Mouse (Mus musculus) lung, adult 2 months (tissue): ENCODE results near the gene Dhrs1. TPM values are rescaled to one million over a fixed set of nuclear protein-coding genes. Genes with fewer than 3 reads are reported as not detected.
"Not testable (repeated sequence)": the region's sequence is repeated elsewhere in the genome, so short reads cannot be mapped to it uniquely, and the experiment has no call there.

Experiments
- DNase-seq: peaks from one replicate; pipeline ENCODE4 v3.0.0; 2022
- H3K4me1 ChIP-seq: fragments of 200-500 bp; 2 replicates; pipeline ENCODE4 v1.6.1; 2011; ENCODE audit warnings: low read length; ENCODE audit not compliant: control insufficient read depth, insufficient read depth
- H3K4me3 ChIP-seq: fragments of 200-500 bp; replicated peaks from 2 replicates; pipeline ENCODE3; 2011; ENCODE audit warnings: low read depth, mild to moderate bottlenecking, control low read depth, low read length; ENCODE audit errors: extremely low read depth
- CTCF ChIP-seq: fragments of 200-500 bp; IDR thresholded peaks from 2 replicates; pipeline ENCODE4 v1.5.1; 2011; ENCODE audit warnings: mild to moderate bottlenecking, low read length, control low read depth; ENCODE audit not compliant: insufficient read depth
- POLR2A ChIP-seq: fragments of 200-500 bp; IDR thresholded peaks from 2 replicates; pipeline ENCODE4 v1.6.1; 2011; ENCODE audit warnings: low read depth, mild to moderate bottlenecking, control low read depth, low read length, borderline replicate concordance; ENCODE audit errors: extremely low read depth
- WGBS: fragments of 180-500 bp; shearing (Covaris S2); methylation state at CpG from one replicate; pipeline ENCODE4 v1.1.7; 2018; 5-methylcytosine and 5-hydroxymethylcytosine counted together
- polyA plus RNA-seq: library from polyadenylated mRNA; depleted of rRNA; stranded (reverse); fragments of >200 nt; gene quantifications from 2 replicates; pipeline ENCODE4 v1.2.3, GENCODE M21; 2012

The Dhrs1 gene
- polyA plus RNA-seq, 1 experiment = 89.0 TPM

GRCm38 (mm10) chr14:55767519-55768414, 22.3 kb upstream of the Dhrs1 start:
- WGBS = 13% methylated on average over 52 of the region's 52 CpGs
- peaks cover 7% of the 10 kb centered on the region; the same call in 1 of the 2 replicates for H3K4me1 ChIP-seq
- peak; percentile 63 for DNase-seq
- TF ChIP-seq CTCF = 0 out of 2 replicates have a peak, but pooled peaks have one; percentile 9
- no peak for TF ChIP-seq POLR2A
- H3K4me3 ChIP-seq = peak overlapping the region; percentile 15

GRCm38 (mm10) chr14:55765696-55766095, 20.2 kb upstream of the Dhrs1 start, which contains the start of gene Ltb4r1:
Gene Ltb4r1, plus strand, starts transcription at chr14:55765962.
- 40% methylated on average over 4 of the region's 4 CpGs for WGBS
- Histone ChIP-seq H3K4me3 (no peak within 1 kb of the TSS), H3K4me1 (peaks cover 12% of the 10 kb centered on the region; the same call in 1 of the 2 replicates)
- DNase-seq = no peak
- TF ChIP-seq POLR2A (no peak), CTCF (no peak)

GRCm38 (mm10) chr14:55763166-55763565, 17.7 kb upstream of the Dhrs1 start:
- TF ChIP-seq CTCF (no peak), POLR2A (no peak)
- no peak overlapping the region for H3K4me3 ChIP-seq
- peaks cover 11% of the 10 kb centered on the region; the same call in 1 of the 2 replicates for H3K4me1 ChIP-seq
- 28% methylated on average over 7 of the region's 7 CpGs for WGBS
- peak; percentile 49 for DNase-seq

DNA sequence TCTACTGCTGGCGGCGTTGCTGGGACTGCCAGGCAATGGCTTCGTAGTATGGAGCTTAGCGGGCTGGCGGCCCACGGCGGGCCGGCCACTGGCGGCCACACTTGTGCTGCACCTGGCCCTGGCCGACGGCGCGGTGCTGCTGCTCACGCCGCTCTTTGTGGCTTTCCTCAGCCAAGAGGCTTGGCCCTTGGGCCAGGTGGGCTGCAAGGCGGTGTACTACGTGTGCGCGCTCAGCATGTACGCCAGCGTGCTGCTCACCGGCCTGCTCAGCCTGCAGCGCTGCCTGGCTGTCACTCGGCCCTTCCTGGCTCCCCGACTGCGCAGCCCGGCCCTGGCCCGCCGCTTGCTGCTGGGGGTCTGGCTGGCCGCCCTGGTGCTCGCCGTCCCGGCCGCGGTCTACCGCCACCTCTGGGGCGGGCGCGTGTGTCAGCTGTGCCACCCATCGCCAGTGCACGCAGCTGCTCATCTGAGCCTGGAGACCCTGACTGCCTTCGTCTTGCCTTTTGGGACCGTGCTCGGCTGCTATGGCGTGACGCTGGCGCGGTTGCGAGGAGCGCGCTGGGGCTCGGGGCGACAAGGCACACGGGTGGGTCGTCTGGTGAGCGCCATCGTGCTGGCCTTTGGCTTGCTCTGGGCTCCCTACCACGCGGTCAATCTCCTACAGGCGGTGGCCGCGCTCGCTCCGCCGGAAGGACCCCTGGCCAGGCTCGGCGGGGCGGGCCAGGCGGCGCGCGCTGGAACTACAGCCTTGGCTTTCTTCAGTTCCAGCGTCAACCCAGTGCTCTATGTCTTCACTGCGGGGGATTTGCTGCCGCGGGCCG, 16.7 kb upstream of the Dhrs1 start:
- DNase-seq = peak; percentile 60
- WGBS = 2% methylated on average over 77 of the region's 77 CpGs

GRCm38 (mm10) chr14:55761163-55761562, 15.7 kb upstream of the Dhrs1 start, which contains the start of gene Ltb4r2:
Gene Ltb4r2, plus strand, starts transcription at chr14:55761428.
- no peak for DNase-seq
- WGBS = 89% methylated on average over 6 of the region's 6 CpGs
- H3K4me3 ChIP-seq = peak within 1 kb of the TSS; percentile 55
- H3K4me1 ChIP-seq = peaks cover 7% of the 10 kb centered on the region; the same call in 1 of the 2 replicates
- no peak for TF ChIP-seq POLR2A
- TF ChIP-seq CTCF = no peak

More for the DNA sequence above, 16.7 kb upstream of the Dhrs1 start:
- TF ChIP-seq POLR2A (no peak), CTCF (no peak)
- Histone ChIP-seq H3K4me1 (peaks cover 7% of the 10 kb centered on the region; the same call in 1 of the 2 replicates), H3K4me3 (peak overlapping the region; percentile 55)

DNA sequence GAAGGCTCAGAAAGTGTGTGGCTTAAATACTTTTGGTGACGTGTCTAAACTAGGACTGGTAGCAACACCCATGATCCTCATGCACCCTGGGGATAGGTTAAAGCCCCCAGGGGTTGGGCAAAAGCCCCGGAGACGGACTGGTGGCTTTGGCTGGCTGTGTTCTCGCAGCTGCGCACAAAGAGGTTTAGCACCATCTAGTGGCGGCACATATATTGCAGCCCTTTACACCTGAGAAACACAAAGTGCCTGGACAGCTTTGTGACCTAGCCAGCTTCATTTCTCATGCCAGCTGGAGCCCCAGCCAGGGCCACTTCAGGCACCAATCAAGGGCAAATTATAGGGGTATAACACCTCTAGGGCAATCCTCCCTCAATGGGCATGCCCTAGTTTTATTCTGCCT, 14.7 kb upstream of the Dhrs1 start:
- not testable (repeated sequence) for H3K4me1 ChIP-seq, H3K4me3 ChIP-seq
- 0% methylated on average over 6 of the region's 6 CpGs for WGBS
- peak; percentile 66 for TF ChIP-seq CTCF
- DNase-seq = peak; percentile 88

DNA sequence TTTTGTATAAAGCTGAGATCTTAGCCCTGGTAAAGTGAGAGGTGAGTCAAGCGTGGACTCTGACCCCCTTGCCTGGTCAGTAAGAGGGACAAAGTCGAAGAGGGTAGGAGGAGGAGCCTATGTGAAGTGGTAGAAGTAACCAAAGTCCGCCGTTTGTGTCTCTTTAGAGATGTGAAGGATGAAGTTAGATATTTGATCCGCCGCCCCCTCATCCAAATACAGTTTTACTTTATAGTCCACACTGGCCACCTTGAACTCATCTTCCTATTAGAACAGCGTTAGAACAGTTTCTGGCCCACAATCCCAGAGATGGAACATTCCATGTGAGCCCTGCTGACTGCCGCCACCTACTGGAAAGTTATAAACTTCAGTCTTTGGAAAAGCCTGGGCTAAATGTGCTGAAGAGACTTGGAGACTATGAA, 12.9 kb upstream of the Dhrs1 start, which contains the start of gene Cideb:
TSS of gene Cideb (minus strand) at position 96 of the 422 bp plus-strand sequence.
- DNase-seq = no peak
- Histone ChIP-seq H3K4me3 (no peak within 1 kb of the TSS), H3K4me1 (peaks cover 7% of the 10 kb centered on the region; the same call in 1 of the 2 replicates)
- 14% methylated on average over 8 of the region's 8 CpGs for WGBS
- TF ChIP-seq POLR2A = no peak
- peak; percentile 56 for TF ChIP-seq CTCF

DNA sequence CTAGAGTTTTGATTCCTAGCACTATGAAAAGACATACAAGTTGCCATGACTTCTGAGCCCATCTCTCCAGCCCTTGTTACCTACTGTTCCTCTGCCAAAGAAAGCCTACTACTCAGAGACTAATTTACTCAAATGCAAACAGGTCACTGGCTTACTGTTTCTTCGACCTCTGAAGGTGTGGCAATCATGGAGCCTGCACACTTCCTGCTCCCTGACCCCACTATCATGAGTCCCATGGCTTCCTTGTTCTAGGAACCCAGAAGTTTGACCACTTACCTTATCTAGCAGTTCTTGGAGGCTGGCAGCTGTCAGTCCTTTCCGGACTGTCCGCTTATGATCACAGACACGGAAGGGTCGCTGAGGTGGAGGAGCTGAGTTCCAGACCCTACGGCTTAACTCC, 12.1 kb upstream of the Dhrs1 start:
- no peak overlapping the region for H3K4me3 ChIP-seq
- H3K4me1 ChIP-seq = peaks cover 4% of the 10 kb centered on the region; the same call in 1 of the 2 replicates
- no peak for DNase-seq
- TF ChIP-seq CTCF (no peak), POLR2A (no peak)
- 47% methylated on average over 6 of the region's 6 CpGs for WGBS

- TF ChIP-seq POLR2A (no peak), CTCF (no peak)
- H3K4me1 ChIP-seq = peaks cover 11% of the 10 kb centered on the region
- DNase-seq = no peak
- WGBS = 90% methylated on average over 10 of the region's 10 CpGs
- H3K4me3 ChIP-seq = no peak overlapping the region
Measured at GRCm38 (mm10) chr14:55747051-55747847, 1.8 kb upstream of the Dhrs1 start.
